Mouse (Mus musculus): ENCODE measurements around the gene Sorcs2. TPM values are rescaled to one million over a fixed set of nuclear protein-coding genes. Genes with fewer than 3 reads are reported as not detected.
A peak's percentile ranks its signal among the peaks of the same experiment; 100 is the strongest.

Sorcs2 gene
- polyA plus RNA-seq, 1 experiment from 2014 or later = 3.5 TPM

- Histone ChIP-seq H3K27me3 (replicated peaks; ENCODE audit: control insufficient read depth, insufficient read depth, low read length) (no peaks in the 10 kb centered on the region), H3K27ac (ENCODE audit: low read depth, low read length) (no peak overlapping the region), H3K4me1 (replicated peaks; ENCODE audit: control insufficient read depth, insufficient read depth, low read length) (no peaks in the 10 kb centered on the region), H3K4me2 (replicated peaks; ENCODE audit: low read depth) (no peak overlapping the region), H3K36me3 (ENCODE audit: control insufficient read depth, insufficient read depth) (no peaks in the 10 kb centered on the region), H3K4me3 (ENCODE audit: low read depth, low read length) (no peak overlapping the region), H3K9me3 (ENCODE audit: control insufficient read depth) (no peaks in the 10 kb centered on the region), H3K9ac (ENCODE audit: low read depth, low read length) (no peak overlapping the region)
- 73% methylated on average over 6 of the region's 6 CpGs for whole genome bisulfite sequencing
- peak; percentile 74 for TF ChIP-seq CTCF (IDR thresholded peaks at IDR 0.05; ENCODE audit: low read depth)
- ATAC-seq = no peak
These were observed 174.2 kb downstream of the Sorcs2 start for GRCm38 (mm10) chr5:36223787-36224186.

GRCm38 (mm10) chr5:36220626-36221025 lies 177.3 kb downstream of the Sorcs2 start:
- no peak overlapping the region for H3K27ac ChIP-seq (ENCODE audit: low read depth, low read length)
- no peak for TF ChIP-seq CTCF (IDR thresholded peaks at IDR 0.05; ENCODE audit: low read depth)
- H3K27me3 ChIP-seq (replicated peaks; ENCODE audit: control insufficient read depth, insufficient read depth, low read length) = no peaks in the 10 kb centered on the region
- H3K4me2 ChIP-seq (replicated peaks; ENCODE audit: low read depth) = no peak overlapping the region
- 70% methylated on average over 6 of the region's 6 CpGs for WGBS
- no peak for ATAC-seq
- H3K4me3 ChIP-seq (ENCODE audit: low read depth, low read length) = no peak overlapping the region
- no peak overlapping the region for H3K9ac ChIP-seq (ENCODE audit: low read depth, low read length)
- no peaks in the 10 kb centered on the region for H3K4me1 ChIP-seq (replicated peaks; ENCODE audit: control insufficient read depth, insufficient read depth, low read length)
- H3K9me3 ChIP-seq (ENCODE audit: control insufficient read depth) = no peaks in the 10 kb centered on the region
- H3K36me3 ChIP-seq (ENCODE audit: control insufficient read depth, insufficient read depth) = no peaks in the 10 kb centered on the region

- TF ChIP-seq CTCF (IDR thresholded peaks at IDR 0.05; ENCODE audit: low read depth) = no peak
- H3K36me3 ChIP-seq (ENCODE audit: control insufficient read depth, insufficient read depth) = no peaks in the 10 kb centered on the region
- no peak overlapping the region for H3K4me3 ChIP-seq (ENCODE audit: low read depth, low read length)
- no peak overlapping the region for H3K4me2 ChIP-seq (replicated peaks; ENCODE audit: low read depth)
- H3K4me1 ChIP-seq (replicated peaks; ENCODE audit: control insufficient read depth, insufficient read depth, low read length) = no peaks in the 10 kb centered on the region
- H3K9ac ChIP-seq (ENCODE audit: low read depth, low read length) = no peak overlapping the region
- no peak for ATAC-seq
- WGBS = 84% methylated on average over 4 of the region's 4 CpGs
- no peak overlapping the region; the same call in 1 of the 2 replicates for H3K27ac ChIP-seq (ENCODE audit: low read depth, low read length)
- H3K27me3 ChIP-seq (replicated peaks; ENCODE audit: control insufficient read depth, insufficient read depth, low read length) = no peaks in the 10 kb centered on the region
- no peaks in the 10 kb centered on the region for H3K9me3 ChIP-seq (ENCODE audit: control insufficient read depth)
These were observed 177.8 kb downstream of the Sorcs2 start for GRCm38 (mm10) chr5:36220105-36220504.

- 82% methylated on average over 10 of the region's 10 CpGs for WGBS
- Histone ChIP-seq H3K9ac (ENCODE audit: low read depth, low read length) (no peak overlapping the region), H3K9me3 (ENCODE audit: control insufficient read depth) (no peaks in the 10 kb centered on the region), H3K4me1 (replicated peaks; ENCODE audit: control insufficient read depth, insufficient read depth, low read length) (no peaks in the 10 kb centered on the region), H3K4me3 (ENCODE audit: low read depth, low read length) (no peak overlapping the region), H3K4me2 (replicated peaks; ENCODE audit: low read depth) (no peak overlapping the region), H3K36me3 (ENCODE audit: control insufficient read depth, insufficient read depth) (no peaks in the 10 kb centered on the region), H3K27me3 (replicated peaks; ENCODE audit: control insufficient read depth, insufficient read depth, low read length) (no peaks in the 10 kb centered on the region), H3K27ac (ENCODE audit: low read depth, low read length) (no peak overlapping the region)
- ATAC-seq = no peak
- TF ChIP-seq CTCF (IDR thresholded peaks at IDR 0.05; ENCODE audit: low read depth) = no peak
These were observed 184.6 kb downstream of the Sorcs2 start for GRCm38 (mm10) chr5:36213310-36213709.

GRCm38 (mm10) chr5:36208803-36209202 lies 189.1 kb downstream of the Sorcs2 start:
- WGBS = 74% methylated on average over 3 of the region's 3 CpGs

GRCm38 (mm10) chr5:36205397-36205796 lies 192.5 kb downstream of the Sorcs2 start:
- 75% methylated on average over 11 of the region's 11 CpGs for WGBS
- H3K4me2 ChIP-seq (replicated peaks; ENCODE audit: low read depth) = no peak overlapping the region
- no peaks in the 10 kb centered on the region for H3K9me3 ChIP-seq (ENCODE audit: control insufficient read depth)
- H3K36me3 ChIP-seq (ENCODE audit: control insufficient read depth, insufficient read depth) = no peaks in the 10 kb centered on the region
- H3K9ac ChIP-seq (ENCODE audit: low read depth, low read length) = no peak overlapping the region
- ATAC-seq = no peak
- H3K4me1 ChIP-seq (replicated peaks; ENCODE audit: control insufficient read depth, insufficient read depth, low read length) = no peaks in the 10 kb centered on the region
- no peak overlapping the region for H3K4me3 ChIP-seq (ENCODE audit: low read depth, low read length)
- H3K27ac ChIP-seq (ENCODE audit: low read depth, low read length) = no peak overlapping the region
- TF ChIP-seq CTCF (IDR thresholded peaks at IDR 0.05; ENCODE audit: low read depth) = no peak
- H3K27me3 ChIP-seq (replicated peaks; ENCODE audit: control insufficient read depth, insufficient read depth, low read length) = no peaks in the 10 kb centered on the region

More at GRCm38 (mm10) chr5:36208803-36209202, 189.1 kb downstream of the Sorcs2 start:
- H3K9me3 ChIP-seq (ENCODE audit: control insufficient read depth) = no peaks in the 10 kb centered on the region
- H3K4me2 ChIP-seq (replicated peaks; ENCODE audit: low read depth) = no peak overlapping the region
- no peaks in the 10 kb centered on the region for H3K4me1 ChIP-seq (replicated peaks; ENCODE audit: control insufficient read depth, insufficient read depth, low read length)
- no peak for TF ChIP-seq CTCF (IDR thresholded peaks at IDR 0.05; ENCODE audit: low read depth)
- no peak overlapping the region for H3K27ac ChIP-seq (ENCODE audit: low read depth, low read length)
- ATAC-seq = no peak
- no peaks in the 10 kb centered on the region for H3K27me3 ChIP-seq (replicated peaks; ENCODE audit: control insufficient read depth, insufficient read depth, low read length)
- H3K36me3 ChIP-seq (ENCODE audit: control insufficient read depth, insufficient read depth) = no peaks in the 10 kb centered on the region
- H3K9ac ChIP-seq (ENCODE audit: low read depth, low read length) = no peak overlapping the region
- H3K4me3 ChIP-seq (ENCODE audit: low read depth, low read length) = no peak overlapping the region

- H3K27me3 ChIP-seq (replicated peaks; ENCODE audit: control insufficient read depth, insufficient read depth, low read length) = no peaks in the 10 kb centered on the region
- H3K4me2 ChIP-seq (replicated peaks; ENCODE audit: low read depth) = no peak within 1 kb of the TSS
- H3K4me1 ChIP-seq (replicated peaks; ENCODE audit: control insufficient read depth, insufficient read depth, low read length) = no peaks in the 10 kb centered on the region
- no peak within 1 kb of the TSS for H3K4me3 ChIP-seq (ENCODE audit: low read depth, low read length)
- no peak within 1 kb of the TSS for H3K27ac ChIP-seq (ENCODE audit: low read depth, low read length)
- WGBS = 71% methylated on average over 10 of the region's 10 CpGs
- no peaks in the 10 kb centered on the region for H3K9me3 ChIP-seq (ENCODE audit: control insufficient read depth)
- H3K9ac ChIP-seq (ENCODE audit: low read depth, low read length) = no peak within 1 kb of the TSS
- ATAC-seq = no peak
- H3K36me3 ChIP-seq (ENCODE audit: control insufficient read depth, insufficient read depth) = no peaks in the 10 kb centered on the region
- no peak for TF ChIP-seq CTCF (IDR thresholded peaks at IDR 0.05; ENCODE audit: low read depth)
These were observed 194.0 kb downstream of the Sorcs2 start, which contains the start of gene Psapl1 for GRCm38 (mm10) chr5:36203916-36204315. Gene Psapl1 (plus strand): TSS chr5:36204021.

All from intestine, postnatal 0 days (tissue).